Mouse (Mus musculus) bone marrow macrophage, adult 2 months (primary cell): Measurements from ENCODE around the gene Klf15. TPM values are rescaled to one million over a fixed set of nuclear protein-coding genes. Genes with fewer than 3 reads are reported as not detected.

Experiments used
- H3K27ac ChIP-seq: 2 replicates; pipeline ENCODE4 v1.5.1; 2012; ENCODE audit warnings: low read depth, low read length; ENCODE audit not compliant: insufficient read depth
- H3K4me1 ChIP-seq: 2 replicates; pipeline ENCODE4 v1.6.1; 2012; ENCODE audit warnings: low read length; ENCODE audit not compliant: control insufficient read depth, insufficient read depth
- H3K4me3 ChIP-seq: 2 replicates; pipeline ENCODE4 v1.5.1; 2012; ENCODE audit warnings: mild to moderate bottlenecking, low read length, moderate library complexity; ENCODE audit not compliant: insufficient read depth
- CTCF ChIP-seq: IDR thresholded peaks from 2 replicates; pipeline ENCODE4 v1.5.1; 2012; ENCODE audit warnings: low read depth, mild to moderate bottlenecking, low read length, moderate library complexity
- POLR2A ChIP-seq: IDR thresholded peaks from 2 replicates; pipeline ENCODE4 v1.6.1; 2012; ENCODE audit warnings: mild to moderate bottlenecking, low read depth, low read length, borderline replicate concordance
- polyA plus RNA-seq: library from polyadenylated mRNA; stranded (reverse); fragments of >200 nt; gene quantifications from 2 replicates; pipeline ENCODE4 v1.2.4, GENCODE M21; 2012; ENCODE audit not compliant: missing spikeins, insufficient read depth, insufficient read length

Klf15 gene
- polyA plus RNA-seq, 1 experiment = not detected

DNA sequence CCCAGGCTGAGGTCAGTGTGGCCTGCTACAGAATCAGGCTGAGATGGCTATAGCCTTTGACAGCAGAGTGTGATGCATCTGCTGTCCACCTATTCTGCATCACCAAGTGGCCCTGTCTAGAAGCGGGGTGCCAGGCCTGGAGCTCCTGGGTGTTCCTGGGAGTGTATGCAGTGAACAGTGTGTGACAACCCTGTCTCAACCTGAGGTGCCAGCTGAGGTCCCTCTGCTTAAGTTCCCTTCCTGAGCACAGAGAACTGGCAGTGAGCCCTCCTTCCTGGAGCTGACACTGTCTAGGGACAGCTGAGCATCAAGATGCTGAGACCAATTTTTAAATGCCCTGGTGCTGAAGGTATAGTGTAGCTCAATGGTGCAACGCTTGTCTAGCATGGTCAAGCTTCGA is 10.3 kb downstream of the Klf15 start:
- Histone ChIP-seq H3K4me1 (peaks cover 3% of the 10 kb centered on the region), H3K27ac (no peak overlapping the region)
- TF ChIP-seq CTCF (no peak), POLR2A (no peak)

DNA sequence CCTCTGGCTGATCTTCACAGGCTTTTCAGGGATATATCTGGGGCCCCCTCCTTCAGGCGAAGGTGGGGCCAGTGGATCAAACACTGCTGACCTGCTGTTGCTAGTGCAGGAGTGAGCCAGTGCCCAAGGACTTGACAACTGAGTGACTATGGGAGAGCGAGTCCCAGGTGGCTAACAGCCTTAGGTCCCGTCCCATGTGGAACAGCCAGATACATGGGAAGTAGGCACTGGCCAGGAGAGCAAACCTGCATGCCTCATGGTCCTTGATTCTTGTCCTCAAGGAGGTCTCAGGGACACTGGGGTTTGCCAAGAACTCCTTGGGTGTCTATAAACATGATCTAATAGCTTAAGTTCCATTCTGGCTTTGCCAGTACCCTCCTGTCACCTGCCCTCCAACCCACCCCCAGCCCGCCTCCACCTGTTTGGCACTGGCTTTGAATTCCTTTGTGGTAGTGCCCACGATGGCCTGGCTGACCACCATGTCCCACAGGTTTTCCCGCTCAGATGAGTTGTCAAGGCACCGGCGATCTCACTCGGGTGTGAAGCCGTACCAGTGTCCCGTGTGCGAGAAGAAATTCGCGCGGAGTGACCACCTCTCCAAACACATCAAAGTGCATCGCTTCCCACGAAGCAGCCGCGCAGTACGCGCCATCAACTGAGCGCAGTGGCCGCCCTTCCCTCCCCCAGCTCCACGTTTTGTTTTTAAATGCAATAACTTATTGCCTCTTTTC is 11.4 kb downstream of the Klf15 start:
- H3K4me1 ChIP-seq = peaks cover 4% of the 10 kb centered on the region
- H3K27ac ChIP-seq = no peak overlapping the region
- no peak for TF ChIP-seq POLR2A
- TF ChIP-seq CTCF = no peak
- no peak overlapping the region for H3K4me3 ChIP-seq

More for the DNA sequence above, 10.3 kb downstream of the Klf15 start:
- H3K4me3 ChIP-seq = no peak overlapping the region

DNA sequence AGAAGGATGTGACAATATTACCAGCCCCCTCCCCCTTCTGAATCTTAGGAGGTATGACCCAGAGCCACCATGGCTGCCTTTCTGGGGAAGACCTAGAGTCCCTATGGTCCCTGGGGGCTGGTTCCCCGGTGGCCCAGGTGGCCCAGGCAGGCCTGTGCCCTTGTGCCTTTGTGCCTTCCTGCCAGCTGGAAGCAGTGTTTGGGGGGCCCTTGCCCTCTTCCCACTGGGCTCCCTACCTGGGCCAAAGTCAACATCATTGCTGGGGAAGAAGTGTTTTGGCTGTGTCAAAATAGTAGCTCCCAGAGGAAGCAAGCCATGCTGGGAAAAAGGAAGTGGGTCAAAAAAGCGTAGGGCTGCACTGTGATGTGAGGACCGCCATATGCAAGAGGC is 12.0 kb downstream of the Klf15 start:
- peaks cover 4% of the 10 kb centered on the region for H3K4me1 ChIP-seq
- no peak overlapping the region for H3K4me3 ChIP-seq
- H3K27ac ChIP-seq = no peak overlapping the region
- TF ChIP-seq POLR2A = no peak
- no peak for TF ChIP-seq CTCF

- TF ChIP-seq CTCF (no peak), POLR2A (no peak)
- Histone ChIP-seq H3K4me3 (no peak overlapping the region), H3K4me1 (peaks cover 4% of the 10 kb centered on the region), H3K27ac (no peak overlapping the region)
Measured at GRCm38 (mm10) chr6:90475176-90475853, 12.9 kb downstream of the Klf15 start.

- no peak overlapping the region for H3K27ac ChIP-seq
- no peak overlapping the region for H3K4me3 ChIP-seq
- H3K4me1 ChIP-seq = peaks cover 4% of the 10 kb centered on the region
- no peak for TF ChIP-seq POLR2A
Measured at GRCm38 (mm10) chr6:90475854-90476212, 13.5 kb downstream of the Klf15 start.

- H3K4me1 ChIP-seq = peaks cover 4% of the 10 kb centered on the region
- no peak overlapping the region for H3K27ac ChIP-seq
- peak overlapping the region; percentile 22; the same call in 1 of the 2 replicates for H3K4me3 ChIP-seq
- no peak for TF ChIP-seq CTCF
- TF ChIP-seq POLR2A = no peak
Measured at GRCm38 (mm10) chr6:90476941-90477518, 14.7 kb downstream of the Klf15 start.

GRCm38 (mm10) chr6:90484249-90484648 is 21.9 kb downstream of the Klf15 start:
- Histone ChIP-seq H3K4me3 (no peak overlapping the region), H3K27ac (no peak overlapping the region), H3K4me1 (no peaks in the 10 kb centered on the region)
- TF ChIP-seq POLR2A (no peak), CTCF (no peak)

DNA sequence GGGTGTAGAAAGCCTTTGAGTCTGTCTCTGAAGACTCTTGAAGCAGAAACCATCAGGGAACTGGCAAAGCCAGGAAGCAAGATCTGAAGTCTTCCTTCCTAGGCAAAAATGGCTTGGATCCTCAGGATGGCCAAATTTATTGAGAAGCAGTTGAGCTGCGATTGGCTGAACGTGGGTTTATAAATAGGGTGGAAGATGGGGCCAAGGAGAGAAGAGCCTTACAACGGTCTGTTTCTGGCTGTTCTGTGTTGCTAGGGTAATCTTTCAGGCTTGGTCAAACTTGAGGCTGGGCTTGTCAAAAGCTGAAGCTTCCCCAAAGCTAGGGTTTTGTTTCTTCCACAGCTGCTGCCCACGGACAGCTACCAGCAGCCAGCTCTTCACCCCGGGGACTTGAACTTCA is 22.5 kb downstream of the Klf15 start:
- no peaks in the 10 kb centered on the region for H3K4me1 ChIP-seq
- no peak for TF ChIP-seq CTCF
- no peak for TF ChIP-seq POLR2A
- H3K27ac ChIP-seq = no peak overlapping the region
- no peak overlapping the region for H3K4me3 ChIP-seq

GRCm38 (mm10) chr6:90486176-90486921 is 24.0 kb downstream of the Klf15 start, which contains the start of gene Aldh1l1:
Gene Aldh1l1, plus strand, starts transcription at chr6:90486427.
- H3K27ac ChIP-seq = no peak within 1 kb of the TSS
- H3K4me3 ChIP-seq = no peak within 1 kb of the TSS
- TF ChIP-seq CTCF (no peak), POLR2A (no peak)
- H3K4me1 ChIP-seq = no peaks in the 10 kb centered on the region
